Mouse (Mus musculus) large intestine, adult 2 months (tissue): ENCODE data around the gene Ttc39a. TPM values are rescaled to one million over a fixed set of nuclear protein-coding genes. Genes with fewer than 3 reads are reported as not detected.

Experiments used
- polyA plus RNA-seq: library from polyadenylated mRNA; depleted of rRNA; stranded (reverse); fragments of >200 nt; gene quantifications from 2 replicates; pipeline ENCODE4 v1.2.3, GENCODE M21; 2012; rRNA removed

Ttc39a gene
- polyA plus RNA-seq, 1 experiment = 28.3 TPM

Other genes with a start within 250 kb of the Ttc39a start
- 40.6 and 54.2 TPM in 2 replicates for gene Osbpl9, start 204.4 kb upstream of the Ttc39a start, polyA plus RNA-seq
- 0.08 TPM in 1 of 2 replicates, not detected in the other for gene Calr4, start 172.1 kb upstream of the Ttc39a start, polyA plus RNA-seq
- gene Eps15, start 126.4 kb upstream of the Ttc39a start, polyA plus RNA-seq = 9.0 and 12.8 TPM in 2 replicates
- 12.3 and 12.8 TPM in 2 replicates for gene Rnf11, start 78.1 kb downstream of the Ttc39a start, polyA plus RNA-seq
- gene 4930522H14Rik, start 124.7 kb downstream of the Ttc39a start, polyA plus RNA-seq = not detected in 2 replicates